Mouse (Mus musculus) left cerebral cortex, adult 8-10 months (tissue): ENCODE measurements around the gene Negr1. TPM values are rescaled to one million over a fixed set of nuclear protein-coding genes. Genes with fewer than 3 reads are reported as not detected.
A peak's percentile ranks its signal among the peaks of the same experiment; 100 is the strongest.

ENCODE experiments used
- DNase-seq, 2 experiments: peaks; one replicate each; pipeline ENCODE4 v3.0.0; 2022; ENCODE audit warnings: low spot score in 2 of 2
- total RNA-seq, 4 experiments: library from RNA; stranded (reverse); gene quantifications; 2 replicates each; pipeline ENCODE4 v1.2.4; 2022

The Negr1 gene
- total RNA-seq, 4 experiments from 2014 or later, result 161 to 204 (median 191) TPM

DNA sequence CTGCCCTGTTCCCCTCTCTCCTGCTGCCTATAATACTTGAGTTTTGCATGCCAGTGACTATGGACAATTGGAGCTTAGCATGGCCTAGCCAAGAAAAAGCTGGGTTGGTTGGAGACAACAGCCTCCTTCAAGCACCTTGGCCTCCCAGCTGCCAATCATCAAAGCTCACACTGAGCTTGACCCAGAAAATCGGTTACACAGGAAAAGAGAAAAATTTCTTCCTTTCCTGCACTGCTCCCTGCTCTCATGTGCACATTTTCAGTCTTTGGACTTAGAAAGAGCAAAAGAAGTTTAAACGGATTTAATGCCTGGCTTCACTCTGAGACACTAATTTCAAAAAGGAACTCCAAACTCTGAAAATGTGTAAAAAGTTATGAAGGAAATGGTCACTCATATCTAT lies 233.0 kb downstream of the Negr1 start:
- no peak for DNase-seq

DNA sequence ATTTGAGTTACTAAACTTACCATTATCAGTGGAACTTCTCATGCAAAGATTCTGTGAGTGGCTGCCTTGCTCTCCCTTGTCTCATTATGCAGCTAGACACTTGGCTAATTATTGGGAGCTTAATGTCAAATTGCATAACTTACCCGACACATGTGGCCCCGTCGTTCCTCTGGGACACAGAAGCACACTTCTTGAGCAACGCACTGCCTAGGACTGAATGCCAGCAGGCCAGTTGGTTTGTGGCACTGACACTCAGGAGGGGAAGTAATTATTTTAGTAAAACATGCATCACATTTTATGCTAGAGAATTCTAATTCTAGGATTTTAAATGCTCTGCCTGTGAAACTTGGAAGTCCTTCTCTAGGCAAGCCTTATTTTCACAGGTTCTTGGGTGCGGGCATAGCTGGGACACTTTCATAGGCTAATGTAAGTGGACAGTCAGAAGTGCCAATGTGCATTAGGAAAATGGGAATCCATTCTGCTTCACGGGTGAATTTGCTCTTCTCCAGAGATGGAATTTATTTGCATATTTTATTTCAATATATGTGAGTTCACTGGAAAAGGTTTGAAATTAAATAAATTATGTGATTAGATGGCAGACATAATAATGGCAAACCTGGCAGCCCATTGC lies 234.6 kb downstream of the Negr1 start:
- no peak for DNase-seq

DNA sequence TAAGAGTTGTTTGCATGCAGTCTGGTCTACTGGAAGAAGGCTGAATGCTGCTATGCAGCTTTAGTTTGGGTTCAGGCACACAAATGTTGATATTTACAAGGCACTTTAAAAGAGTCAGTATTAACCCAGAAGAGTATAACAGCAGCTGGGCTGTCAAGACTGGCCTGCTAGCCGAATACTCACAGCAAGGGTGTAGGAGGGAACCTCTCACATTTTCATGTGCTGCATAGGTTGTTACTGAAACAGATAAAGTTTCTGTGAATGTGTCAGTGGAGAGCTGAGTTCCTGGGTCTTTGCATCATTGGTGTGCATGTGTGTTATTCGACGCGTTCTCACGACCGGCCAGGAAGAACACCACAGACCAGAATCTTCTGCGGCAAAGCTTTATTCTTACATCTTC lies 237.6 kb downstream of the Negr1 start:
- DNase-seq, result no peak

DNA sequence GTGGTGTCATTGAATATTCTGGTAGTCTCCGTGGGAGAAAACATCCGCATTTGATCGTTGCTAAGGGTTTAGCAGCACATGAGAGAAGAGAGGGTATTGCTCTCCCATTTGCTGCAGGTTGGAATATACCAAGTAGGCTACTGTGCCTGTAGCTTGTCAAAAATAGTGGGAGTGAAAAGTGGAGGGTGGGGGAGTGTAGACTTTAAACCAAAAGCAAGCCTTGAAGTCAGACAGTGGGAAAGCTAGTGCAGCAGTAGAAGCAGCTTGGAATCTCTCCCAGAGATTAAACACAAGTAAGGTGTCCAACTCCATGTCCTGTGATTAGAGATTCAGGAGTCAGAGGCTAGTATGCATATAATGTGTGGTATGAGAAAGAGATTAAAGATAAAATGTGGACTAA lies 248.2 kb downstream of the Negr1 start:
- peak in 1 of 2 experiments; percentile 22 for DNase-seq

DNA sequence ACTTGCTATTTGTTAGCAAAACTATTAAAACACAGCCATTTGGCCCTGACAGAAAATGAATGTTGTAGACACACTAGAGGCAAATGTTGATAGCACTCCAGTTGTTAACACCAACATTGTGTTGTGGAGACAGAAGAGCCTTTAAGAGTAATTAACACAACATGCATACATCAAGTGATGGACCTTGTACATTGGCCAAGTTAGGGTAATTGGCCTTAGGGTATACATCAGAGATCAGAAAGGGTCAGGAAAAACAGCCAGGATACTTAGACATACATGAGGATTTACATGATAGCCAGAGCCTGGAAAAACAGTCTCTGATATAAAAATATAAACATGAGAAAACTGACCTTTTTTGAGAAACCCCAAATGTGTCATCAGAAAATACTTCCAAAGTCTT lies 255.3 kb downstream of the Negr1 start:
- DNase-seq, result no peak

DNA sequence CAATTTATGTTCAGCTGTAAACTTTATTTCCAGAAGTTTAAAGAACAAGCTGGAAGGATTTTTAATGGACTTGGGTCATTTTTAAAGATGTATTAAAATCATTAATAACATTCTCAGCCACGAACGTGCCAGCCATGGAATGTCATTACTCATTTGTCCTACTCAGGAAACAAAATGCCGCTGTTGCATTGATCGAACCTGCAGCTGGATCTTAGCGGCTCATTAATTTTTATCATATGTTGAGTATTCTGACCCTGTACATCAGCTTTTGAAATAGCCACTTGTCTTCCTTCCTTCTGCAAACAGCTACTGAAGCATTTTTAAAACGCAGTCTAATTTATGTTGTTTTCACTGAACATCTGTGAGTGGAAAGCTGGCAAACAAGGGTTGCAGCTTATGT lies 255.9 kb downstream of the Negr1 start:
- DNase-seq, result no peak

DNA sequence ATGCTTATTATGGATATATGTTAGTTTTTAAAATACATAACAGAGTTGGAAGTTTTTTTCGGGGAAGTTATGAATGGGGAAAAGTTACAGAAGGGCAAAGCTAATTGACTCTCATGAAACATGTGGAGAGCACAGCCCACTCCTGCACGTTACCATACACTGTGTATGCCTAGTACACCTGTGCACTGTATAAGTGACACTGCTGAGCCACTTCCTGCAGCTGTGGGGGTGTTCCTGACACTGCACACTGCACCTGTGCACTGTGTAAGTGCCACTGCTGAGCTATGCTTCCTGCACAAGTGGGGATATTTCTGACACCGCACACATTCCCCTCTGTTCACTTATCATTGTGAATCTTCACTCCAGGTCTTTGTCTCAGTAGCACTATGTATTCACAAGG lies 261.4 kb downstream of the Negr1 start:
- DNase-seq, result no peak

DNA sequence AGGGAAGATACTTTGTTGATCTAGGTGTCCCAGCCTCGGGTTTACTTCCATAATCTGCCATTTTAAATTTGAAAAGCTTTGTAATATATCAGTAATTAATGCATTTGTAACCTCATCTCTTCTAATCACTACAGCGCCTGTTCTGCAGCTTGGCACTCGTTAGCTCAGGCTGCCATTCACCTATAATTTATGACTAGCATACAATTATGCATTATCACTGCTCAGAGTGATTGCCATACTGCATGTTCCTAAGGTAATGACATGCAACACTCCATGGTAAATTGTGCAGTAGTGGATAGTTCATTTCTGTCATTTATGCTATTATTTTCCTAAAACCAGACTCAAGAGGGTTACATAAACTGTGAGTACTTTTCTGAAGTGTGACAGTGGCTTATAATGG lies 272.3 kb downstream of the Negr1 start:
- no peak for DNase-seq

DNA sequence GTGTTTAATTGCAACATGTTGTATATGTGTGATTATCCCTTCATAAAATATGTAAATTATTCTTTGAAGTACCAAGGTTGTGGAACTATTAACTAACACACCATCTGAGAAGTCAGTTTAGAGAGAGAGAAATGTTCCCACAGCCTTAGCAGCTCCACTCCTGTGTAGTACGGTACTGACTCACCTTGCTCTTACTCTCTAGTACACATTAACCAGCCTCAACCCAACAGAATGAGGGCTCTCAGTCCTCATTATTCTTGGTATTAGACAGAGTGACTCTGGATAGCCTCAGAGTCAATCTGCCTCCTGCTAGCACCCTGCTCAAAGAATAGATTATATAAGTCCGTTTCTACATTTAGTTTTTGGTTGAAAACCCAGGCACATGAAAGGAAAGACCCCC lies 277.0 kb downstream of the Negr1 start:
- no peak for DNase-seq

DNA sequence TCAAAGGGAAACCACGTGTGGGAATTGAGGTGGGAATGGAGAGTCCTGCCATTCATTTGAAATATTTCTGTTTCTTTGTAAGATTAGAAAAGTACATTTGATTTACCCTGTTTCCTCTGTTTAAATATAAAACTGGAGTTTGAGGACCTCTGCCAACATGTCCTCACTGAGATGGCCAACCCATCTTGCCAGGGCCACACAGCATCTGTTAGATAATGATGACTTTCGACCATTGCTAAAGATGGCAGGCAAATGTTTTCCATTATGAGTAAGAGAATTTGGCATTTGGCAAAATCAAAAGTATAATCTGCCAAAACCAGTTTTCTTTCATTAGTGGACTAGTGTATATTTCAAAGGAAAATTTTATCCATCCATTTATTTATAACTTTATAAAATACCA lies 286.8 kb downstream of the Negr1 start:
- DNase-seq, result no peak

DNA sequence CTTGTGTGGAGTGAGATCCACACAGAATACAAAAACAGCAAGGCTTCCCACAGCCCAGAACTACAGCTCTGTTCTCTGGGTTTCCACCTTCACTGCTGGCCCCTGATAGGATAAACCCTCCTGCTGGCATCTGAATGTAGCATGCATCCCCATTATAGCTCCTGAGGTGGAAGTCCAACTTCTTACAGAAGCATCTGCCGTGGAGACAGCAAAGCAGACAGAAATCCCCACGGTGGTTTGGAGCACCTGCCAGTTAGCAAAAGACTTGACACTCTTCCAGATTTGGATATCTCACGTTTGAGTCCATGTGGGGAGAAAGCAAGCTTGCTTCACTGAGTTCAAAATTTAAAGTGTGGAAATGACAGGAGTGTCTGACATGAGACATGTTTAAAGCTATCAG lies 290.3 kb downstream of the Negr1 start:
- DNase-seq, result peak in 1 of 2 experiments; percentile 72

DNA sequence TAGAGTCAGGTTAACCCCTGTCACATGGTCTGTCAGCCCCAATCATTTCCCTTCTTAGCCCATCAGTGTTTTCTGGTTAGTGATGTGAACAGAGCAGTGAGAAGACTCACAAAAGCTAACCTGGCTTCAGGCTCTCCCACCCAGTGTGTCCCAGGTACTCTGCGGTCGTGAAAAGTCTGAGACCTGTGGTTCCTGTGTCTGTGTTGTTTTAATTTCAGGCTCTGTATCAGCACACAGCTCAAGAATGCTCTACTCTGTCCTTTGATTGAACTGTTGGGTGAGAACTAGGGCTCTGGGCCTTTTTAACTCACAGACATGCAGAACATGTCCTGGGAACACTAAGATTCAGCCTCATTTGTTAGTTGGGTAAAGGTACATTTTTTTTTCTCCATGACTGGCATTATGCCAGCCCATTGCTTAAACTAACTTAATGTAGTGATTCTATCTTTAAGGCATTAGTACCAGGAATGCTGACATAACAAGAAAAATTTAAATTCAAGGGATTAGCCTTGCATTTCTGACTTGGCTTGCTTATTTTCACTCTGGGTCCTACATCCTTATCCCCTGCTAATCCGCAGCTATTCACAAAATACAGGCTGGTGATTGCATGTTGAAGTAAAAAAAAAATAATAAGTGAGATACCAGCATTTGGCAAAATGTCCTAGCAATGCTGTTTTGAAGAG lies 308.8 kb downstream of the Negr1 start:
- no peak for DNase-seq

DNA sequence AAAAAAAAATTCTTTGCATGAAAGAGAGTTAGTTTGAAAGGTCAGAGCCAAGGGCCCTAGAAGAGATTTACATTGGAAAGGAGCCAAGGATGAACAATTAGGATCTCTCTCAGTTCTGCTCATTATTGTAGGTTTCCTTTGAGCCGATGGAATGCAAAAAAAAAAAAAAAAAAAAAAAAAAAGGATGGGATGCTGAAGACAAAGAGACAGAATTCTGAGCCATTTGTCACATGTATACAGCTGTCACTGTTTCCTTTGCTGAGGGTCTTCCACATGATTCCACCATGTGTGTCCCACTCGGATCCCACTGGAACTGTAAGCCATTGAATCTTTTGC lies 309.3 kb downstream of the Negr1 start:
- no peak for DNase-seq

DNA sequence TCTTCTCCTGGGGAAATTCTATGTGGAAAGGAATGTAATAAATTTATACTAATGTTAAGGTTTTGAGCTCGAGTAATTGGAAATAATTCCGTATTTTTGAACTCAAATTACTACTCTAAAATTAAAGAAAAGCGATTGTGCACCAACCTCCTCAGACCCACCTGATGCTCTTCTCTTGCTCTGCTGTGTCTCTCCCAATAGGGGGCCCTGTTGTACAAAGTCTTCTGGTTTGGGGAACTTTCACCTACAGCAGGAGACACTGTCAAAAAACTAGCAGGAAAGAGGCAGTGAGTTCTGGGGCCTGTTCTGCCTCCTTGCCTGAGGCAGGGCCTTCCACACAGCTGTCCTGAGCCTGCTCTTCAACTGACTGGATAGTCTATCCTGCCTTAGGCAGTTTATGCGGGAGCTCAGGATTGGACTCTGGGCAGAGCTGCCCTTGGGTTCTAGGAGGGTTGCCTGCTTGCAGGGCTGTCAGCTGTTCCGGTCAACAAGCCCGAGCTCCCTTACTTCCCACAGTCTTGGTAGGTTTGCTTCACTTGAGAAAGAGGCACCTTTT lies 310.1 kb downstream of the Negr1 start:
- DNase-seq, result no peak

DNA sequence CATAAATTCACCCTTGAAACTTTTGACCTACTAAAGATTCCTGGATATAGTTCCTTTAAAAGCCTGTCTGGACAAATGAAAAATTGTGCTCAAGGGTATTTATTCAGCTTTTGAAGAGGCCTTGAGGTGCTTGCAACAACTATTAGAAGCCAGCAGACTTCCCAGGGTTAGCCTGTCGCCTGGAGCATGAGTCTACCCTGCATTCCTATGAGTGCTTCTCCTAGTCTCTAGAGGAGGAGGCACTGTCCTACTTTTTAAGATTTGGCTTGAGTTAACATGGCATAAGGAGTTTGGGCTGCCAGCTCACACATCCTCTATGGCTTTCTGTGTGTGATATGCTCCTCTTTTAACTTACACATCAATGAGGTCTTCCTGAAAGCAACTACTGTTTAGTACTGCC lies 315.0 kb downstream of the Negr1 start:
- peak in 1 of 2 experiments; percentile 47 for DNase-seq

DNA sequence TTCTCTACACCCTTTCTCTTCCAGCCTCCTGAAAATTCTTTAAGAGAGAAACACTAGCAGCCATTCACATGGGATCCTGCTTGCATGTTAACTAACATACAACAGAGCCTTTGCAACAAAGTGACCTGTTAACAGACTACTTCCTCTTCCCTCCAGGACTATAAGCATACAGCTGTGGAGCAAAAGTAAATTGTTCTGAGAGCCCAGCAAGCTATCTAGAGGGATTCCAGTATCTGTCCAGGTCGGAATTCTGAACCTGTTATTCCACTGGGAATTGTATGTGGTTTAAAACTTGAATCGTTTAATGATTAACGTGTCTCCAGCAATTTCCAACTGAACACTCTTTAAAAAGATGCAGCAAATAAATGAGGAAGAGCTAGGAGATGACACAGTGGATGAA lies 320.5 kb downstream of the Negr1 start:
- DNase-seq, result no peak

DNA sequence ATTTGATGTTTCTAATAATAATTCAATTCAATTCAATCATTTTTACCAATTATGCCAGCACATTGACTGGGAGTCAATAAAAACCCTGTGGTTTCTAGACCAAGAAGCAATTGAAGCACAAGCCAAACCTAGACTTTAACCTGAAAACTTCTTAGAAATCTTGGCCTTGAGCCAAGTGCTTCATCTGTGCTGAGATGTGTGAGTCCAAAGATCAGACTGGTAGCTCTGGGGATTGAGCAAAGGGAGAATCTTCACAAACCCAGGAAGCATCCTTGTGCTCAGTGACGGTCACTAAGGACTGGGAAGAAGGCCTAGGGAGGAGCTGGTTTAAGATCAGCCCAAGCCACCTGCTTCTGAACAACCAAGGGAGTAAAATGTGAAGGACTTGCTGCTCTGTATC lies 322.3 kb downstream of the Negr1 start:
- no peak for DNase-seq

DNA sequence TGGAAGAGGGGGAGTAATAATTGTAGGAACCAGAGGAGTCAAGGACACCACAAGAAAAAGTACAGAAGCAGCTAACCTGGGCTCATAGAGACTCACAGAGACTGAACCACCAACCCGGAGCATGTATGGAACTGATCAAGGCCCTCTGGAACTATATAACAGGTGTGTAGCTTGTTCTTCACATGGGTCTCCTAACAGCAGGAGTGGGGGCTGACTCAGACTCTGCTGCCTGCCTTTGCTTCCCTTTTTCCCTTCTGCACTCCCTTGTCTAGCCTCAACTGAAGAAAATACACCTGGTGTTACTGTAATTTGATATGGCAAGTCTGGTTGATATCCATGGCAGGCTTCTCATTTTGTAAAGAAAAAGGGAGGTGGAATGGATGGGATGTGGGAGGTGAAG lies 324.1 kb downstream of the Negr1 start:
- no peak for DNase-seq

DNA sequence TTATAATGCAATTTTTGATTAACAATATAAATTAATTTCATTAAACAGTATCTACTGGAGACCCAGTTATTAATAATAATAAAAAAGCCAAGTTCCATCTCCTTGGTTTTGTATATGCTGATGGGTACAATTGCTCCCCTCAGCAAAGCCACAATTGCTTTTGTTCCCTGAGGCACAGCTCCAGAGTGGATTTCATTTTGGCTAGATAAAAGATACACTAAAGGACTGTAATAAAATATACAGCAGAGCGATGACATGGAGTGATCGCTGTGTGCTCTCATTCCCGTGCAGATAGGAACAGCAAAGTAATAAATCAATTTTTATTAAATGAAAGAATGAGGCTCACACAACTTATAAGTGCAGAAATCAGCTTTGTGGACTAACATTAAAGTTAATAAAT lies 325.3 kb downstream of the Negr1 start:
- DNase-seq, result no peak

DNA sequence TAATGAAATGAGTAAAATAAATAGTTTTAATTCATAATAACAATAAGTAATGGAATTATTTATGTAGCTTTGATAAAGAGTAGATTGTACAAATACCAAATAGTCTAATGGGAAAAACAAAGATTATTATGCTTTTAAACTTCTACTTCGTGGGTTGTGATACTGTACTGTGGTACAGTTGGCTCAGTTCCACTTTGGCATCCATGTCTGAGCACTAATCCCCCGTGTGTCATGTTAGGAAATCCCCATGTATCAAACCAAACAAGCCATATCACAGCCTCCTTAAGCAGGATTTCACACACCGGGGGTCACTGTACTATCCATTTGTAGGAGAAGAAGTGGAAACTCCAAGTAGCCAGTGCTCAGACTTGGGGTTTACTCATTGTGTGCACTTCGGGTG lies 329.4 kb downstream of the Negr1 start:
- DNase-seq, result no peak

DNA sequence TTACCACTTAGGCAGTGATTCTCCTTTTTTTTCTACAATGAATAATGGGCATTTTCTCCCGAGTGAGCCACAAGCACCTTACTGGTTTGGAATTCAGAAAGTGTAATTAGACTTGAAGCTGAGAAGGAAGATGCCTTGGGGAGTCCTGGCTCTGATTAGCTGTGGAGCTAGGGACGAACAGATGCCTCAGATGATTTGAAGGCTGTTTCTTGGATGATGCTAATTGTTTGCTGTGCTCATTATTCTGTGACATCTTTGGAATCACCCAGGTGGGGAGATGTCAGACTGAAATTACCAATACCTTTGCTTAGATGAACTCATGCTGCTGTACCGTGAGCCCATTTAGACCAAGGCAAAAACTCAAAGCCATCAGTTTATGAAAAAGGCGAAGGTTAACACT lies 333.7 kb downstream of the Negr1 start:
- DNase-seq, result no peak

DNA sequence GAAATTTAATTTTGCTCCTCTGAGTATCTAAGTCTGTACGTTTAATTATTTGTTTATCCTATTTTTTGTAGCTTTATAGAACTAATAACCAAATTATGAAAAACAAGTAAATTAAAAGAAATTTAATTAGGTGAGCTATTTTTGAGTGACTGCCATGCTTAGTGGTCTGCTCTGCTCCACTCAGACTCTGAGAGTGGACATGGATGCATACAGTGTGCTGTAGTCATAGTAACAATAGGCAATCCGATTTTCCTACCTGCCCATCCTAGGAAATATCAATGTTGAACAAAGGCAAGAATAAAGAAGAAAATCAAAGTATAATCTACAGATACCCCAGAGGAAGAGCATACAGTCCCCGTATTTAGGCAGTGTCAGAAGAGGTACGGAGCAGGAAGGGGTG lies 334.5 kb downstream of the Negr1 start:
- no peak for DNase-seq

DNA sequence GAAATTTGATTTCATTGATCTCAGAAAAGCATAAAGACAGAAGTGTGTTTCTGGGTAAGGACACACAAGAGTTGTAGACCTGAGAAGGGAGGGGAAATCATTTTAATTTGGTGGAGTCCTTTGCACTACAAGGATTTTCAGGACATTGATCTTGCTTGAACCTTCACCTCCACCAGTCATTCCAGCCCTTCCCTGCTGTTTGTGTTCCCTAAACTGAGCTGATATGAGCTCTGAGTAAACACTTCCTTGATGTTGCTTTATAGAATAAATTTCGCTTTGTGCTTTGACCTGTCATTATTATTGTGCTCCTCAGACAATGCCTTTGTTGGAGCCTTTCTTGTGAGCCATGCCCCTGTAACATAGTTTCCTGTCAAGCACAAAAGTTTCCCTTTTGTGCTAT lies 335.0 kb downstream of the Negr1 start:
- no peak for DNase-seq
